21 mouse cellular contexts compared by ENCODE assay signal in genomic region chr1:158040334-158040733, GRCm38 (mm10).
DNase-seq lines count a peak whose midpoint lies in the region; ATAC-seq lines count a peak whose summit lies in the region.
"Had no signal": no experiment of that assay in that cellular context is flagged by ENCODE, and none has a peak within 500 bp of the region (broad histone marks: within the 10 kb centered on the region; RNA-seq: fewer than 3 reads in every experiment).

No protein-coding gene starts in this region.

- no peaks in the 10 kb centered on the region for H3K9me3 ChIP-seq in forebrain, embryonic 16.5 days (ENCODE audit: control insufficient read depth, low read length)
- no peaks in the 10 kb centered on the region for H3K9me3 ChIP-seq in forebrain, embryonic 14.5 days (replicated peaks; ENCODE audit: control insufficient read depth, low read length)
- H3K9me3 ChIP-seq: embryonic facial prominence, embryonic 10.5 days; forebrain, embryonic 15.5 days; heart, embryonic 10.5 days; heart, embryonic 15.5 days; hindbrain, embryonic 10.5 days had no signal

- H3K9ac ChIP-seq in forebrain, embryonic 16.5 days (replicated peaks; ENCODE audit: low read depth, low read length): no peak overlapping the region
- H3K9ac ChIP-seq in forebrain, embryonic 14.5 days (ENCODE audit: low read length): no peak overlapping the region
- H3K9ac ChIP-seq: forebrain, embryonic 15.5 days; heart, embryonic 15.5 days; hindbrain, embryonic 14.5 days had no signal

- H3K27ac ChIP-seq in forebrain, embryonic 16.5 days (ENCODE audit: low read length): no peak overlapping the region
- no peak overlapping the region for H3K27ac ChIP-seq in forebrain, embryonic 14.5 days (ENCODE audit: low read depth, low read length)
- H3K27ac ChIP-seq: embryonic facial prominence, embryonic 10.5 days; forebrain, embryonic 15.5 days; heart, embryonic 10.5 days; heart, embryonic 15.5 days; hindbrain, embryonic 10.5 days; hindbrain, embryonic 14.5 days had no signal

- H3K4me2 ChIP-seq in forebrain, embryonic 16.5 days (ENCODE audit: low read length): no peak overlapping the region
- no peak overlapping the region for H3K4me2 ChIP-seq in forebrain, embryonic 14.5 days (ENCODE audit: low read length)
- H3K4me2 ChIP-seq: forebrain, embryonic 15.5 days; heart, embryonic 15.5 days; hindbrain, embryonic 14.5 days had no signal

- no peak overlapping the region for H3K4me3 ChIP-seq in forebrain, embryonic 16.5 days (replicated peaks; ENCODE audit: low read length)
- no peak overlapping the region for H3K4me3 ChIP-seq in forebrain, embryonic 14.5 days (ENCODE audit: low read depth, low read length)
- H3K4me3 ChIP-seq: embryonic facial prominence, embryonic 10.5 days; forebrain, embryonic 15.5 days; heart, embryonic 10.5 days; heart, embryonic 15.5 days; hindbrain, embryonic 10.5 days had no signal

- WGBS in forebrain, embryonic 16.5 days: 69% methylated on average over 4 of the region's 4 CpGs
- WGBS in forebrain, embryonic 14.5 days: 71% methylated on average over 4 of the region's 4 CpGs

- H3K36me3 ChIP-seq in forebrain, embryonic 16.5 days (ENCODE audit: control insufficient read depth, insufficient read depth): no peaks in the 10 kb centered on the region
- H3K36me3 ChIP-seq in forebrain, embryonic 14.5 days (ENCODE audit: control insufficient read depth, insufficient read depth, low read length): no peaks in the 10 kb centered on the region
- H3K36me3 ChIP-seq: embryonic facial prominence, embryonic 10.5 days; forebrain, embryonic 15.5 days; G1E; heart, embryonic 10.5 days; heart, embryonic 15.5 days; hindbrain, embryonic 10.5 days had no signal

- H3K4me1 ChIP-seq in forebrain, embryonic 16.5 days (replicated peaks; ENCODE audit: control insufficient read depth, insufficient read depth, low read length): no peaks in the 10 kb centered on the region
- H3K4me1 ChIP-seq in forebrain, embryonic 14.5 days (ENCODE audit: control insufficient read depth, insufficient read depth, low read length): no peaks in the 10 kb centered on the region
- H3K4me1 ChIP-seq: embryonic facial prominence, embryonic 10.5 days; forebrain, embryonic 15.5 days; heart, embryonic 10.5 days; heart, embryonic 15.5 days; hindbrain, embryonic 10.5 days had no signal

- peak; percentile 61; the same call in 1 of the 2 replicates for ATAC-seq in forebrain, embryonic 16.5 days
- no peak for ATAC-seq in forebrain, embryonic 14.5 days
- ATAC-seq: CD4-positive, CD25-positive, alpha-beta regulatory T cell, adult 4 months; forebrain, embryonic 15.5 days had no signal

- H3K27me3 ChIP-seq in forebrain, embryonic 16.5 days (replicated peaks; ENCODE audit: control insufficient read depth, insufficient read depth, low read length): no peaks in the 10 kb centered on the region
- H3K27me3 ChIP-seq in forebrain, embryonic 14.5 days (replicated peaks; ENCODE audit: control insufficient read depth, insufficient read depth, low read length): no peaks in the 10 kb centered on the region
- H3K27me3 ChIP-seq: forebrain, embryonic 15.5 days; heart, embryonic 15.5 days had no signal

- DNase-seq in forebrain, embryonic 14.5 days (ENCODE audit: low spot score): no peak
- peak; percentile 4 for DNase-seq in layer of hippocampus, adult 9-11 months
- no peak for DNase-seq in layer of hippocampus, adult 9-10 months (ENCODE audit: low spot score)
- DNase-seq in right cerebral cortex, postnatal 14 days: peak; percentile 16
- DNase-seq in right cerebral cortex, postnatal 4 days: no peak
- no peak for DNase-seq in Muller cell, postnatal 12 days (ENCODE audit: inconsistent ontology term)
- DNase-seq: adrenal gland, postnatal 10 days; B cell, adult 2 months; cerebellum, adult 18-20 months; cerebellum, adult 9-11 months; cerebellum, postnatal 36 days; gastrocnemius, postnatal 10 days had no signal

Comparison
In these comparisons a context has a peak if more than half of its experiments do, and no peak if none do; other contexts are left out.
1. DNase-seq: peak in layer of hippocampus, adult 9-11 months (single experiment) and right cerebral cortex, postnatal 14 days (single experiment); none in forebrain, embryonic 14.5 days (single experiment), layer of hippocampus, adult 9-10 months (single experiment), right cerebral cortex, postnatal 4 days (single experiment) and Muller cell, postnatal 12 days (single experiment).